30 mouse cellular contexts compared by ENCODE assay signal in the genomic region with DNA sequence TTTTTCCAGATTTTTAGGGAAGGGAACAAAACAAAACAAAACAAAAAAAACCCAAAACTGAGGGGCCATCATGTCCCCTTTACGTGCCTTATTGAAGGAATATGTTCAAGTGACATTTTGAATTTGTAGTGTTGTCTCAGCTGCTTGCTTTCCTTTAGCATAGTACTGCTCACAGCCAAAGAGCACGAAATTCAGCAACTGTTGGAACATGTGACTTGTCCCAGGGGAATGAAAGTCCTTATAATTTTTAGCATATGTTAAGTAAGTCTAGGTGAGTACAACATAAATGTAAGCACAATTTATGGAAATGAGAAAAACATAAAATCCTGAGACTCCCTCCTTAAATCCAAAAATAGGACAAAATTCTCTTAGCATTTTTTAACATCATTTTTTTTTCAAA.
DNase-seq lines count a peak whose midpoint lies in the region; ATAC-seq and TF ChIP-seq lines count a peak whose summit lies in the region.
"Had no signal": no experiment of that assay in that cellular context is flagged by ENCODE, and none has a peak within 500 bp of the region (broad histone marks: within the 10 kb centered on the region; RNA-seq: fewer than 3 reads in every experiment).

No protein-coding gene starts in this region.

- H3K9me3 ChIP-seq in limb, embryonic 14.5 days (ENCODE audit: control insufficient read depth, low read length), result no peaks in the 10 kb centered on the region
- no peaks in the 10 kb centered on the region for H3K9me3 ChIP-seq in limb, embryonic 10.5 days (replicated peaks)
- H3K9me3 ChIP-seq in embryonic facial prominence, embryonic 13.5 days, result no peaks in the 10 kb centered on the region
- H3K9me3 ChIP-seq: forebrain, embryonic 10.5 days; forebrain, embryonic 15.5 days; heart, embryonic 12.5 days; limb, embryonic 12.5 days; midbrain, embryonic 15.5 days; neural tube, embryonic 12.5 days had no signal

- no peak for TF ChIP-seq POLR2A in limb, embryonic 14.5 days (IDR thresholded peaks at IDR 0.05; ENCODE audit: borderline replicate concordance, extremely low read depth, insufficient read depth, insufficient read length)

- H3K36me3 ChIP-seq in limb, embryonic 14.5 days (ENCODE audit: control insufficient read depth, insufficient read depth, low read length), result no peaks in the 10 kb centered on the region
- no peaks in the 10 kb centered on the region for H3K36me3 ChIP-seq in limb, embryonic 10.5 days
- H3K36me3 ChIP-seq in embryonic facial prominence, embryonic 13.5 days, result no peaks in the 10 kb centered on the region
- H3K36me3 ChIP-seq: forebrain, embryonic 10.5 days; forebrain, embryonic 15.5 days; G1E; heart, embryonic 12.5 days; limb, embryonic 12.5 days; midbrain, embryonic 15.5 days; neural tube, embryonic 12.5 days had no signal

- 0 out of 2 replicates have a peak, but pooled peaks have one; percentile 45 for ATAC-seq in limb, embryonic 14.5 days (ENCODE audit: low FRiP score, low read depth)
- no peak for ATAC-seq in embryonic facial prominence, embryonic 13.5 days (ENCODE audit: insufficient number of reproducible peaks, insufficient read depth, low FRiP score, low TSS enrichment, low read depth)
- ATAC-seq: forebrain, embryonic 15.5 days; midbrain, embryonic 15.5 days; Patski had no signal

- no peak overlapping the region for H3K27ac ChIP-seq in limb, embryonic 14.5 days (replicated peaks; ENCODE audit: low read depth, low read length)
- no peak overlapping the region for H3K27ac ChIP-seq in limb, embryonic 10.5 days
- peak overlapping the region; percentile 72; the same call in 1 of the 2 replicates for H3K27ac ChIP-seq in embryonic facial prominence, embryonic 13.5 days
- H3K27ac ChIP-seq: forebrain, embryonic 10.5 days; forebrain, embryonic 15.5 days; heart, adult 2 months; hindbrain, embryonic 14.5 days; limb, embryonic 12.5 days; midbrain, embryonic 15.5 days; neural tube, embryonic 12.5 days had no signal

- H3K27me3 ChIP-seq in limb, embryonic 14.5 days (ENCODE audit: control insufficient read depth, insufficient read depth, low read length), result no peaks in the 10 kb centered on the region
- no peaks in the 10 kb centered on the region for H3K27me3 ChIP-seq in limb, embryonic 10.5 days (ENCODE audit: low read depth, poor library complexity, severe bottlenecking)
- no peaks in the 10 kb centered on the region for H3K27me3 ChIP-seq in embryonic facial prominence, embryonic 13.5 days
- H3K27me3 ChIP-seq: forebrain, embryonic 15.5 days; heart, embryonic 12.5 days; limb, embryonic 12.5 days; midbrain, embryonic 15.5 days; neural tube, embryonic 12.5 days had no signal

- no peak overlapping the region for H3K9ac ChIP-seq in limb, embryonic 14.5 days (ENCODE audit: low read depth, low read length, severe bottlenecking)
- no peak overlapping the region for H3K9ac ChIP-seq in embryonic facial prominence, embryonic 13.5 days
- H3K9ac ChIP-seq: forebrain, embryonic 15.5 days; heart, embryonic 12.5 days; hindbrain, embryonic 14.5 days; limb, embryonic 12.5 days; midbrain, embryonic 15.5 days; neural tube, embryonic 12.5 days had no signal

- H3K4me2 ChIP-seq in limb, embryonic 14.5 days (replicated peaks; ENCODE audit: low read depth, low read length, severe bottlenecking), result no peak overlapping the region
- H3K4me2 ChIP-seq in embryonic facial prominence, embryonic 13.5 days, result no peak overlapping the region
- H3K4me2 ChIP-seq: forebrain, embryonic 15.5 days; heart, embryonic 12.5 days; hindbrain, embryonic 14.5 days; limb, embryonic 12.5 days; liver, embryonic 11.5 days; midbrain, embryonic 15.5 days; neural tube, embryonic 12.5 days had no signal

- WGBS in limb, embryonic 14.5 days, result 38% methylated on average over 2 of the region's 2 CpGs
- WGBS in limb, embryonic 10.5 days, result 61% methylated on average over 2 of the region's 2 CpGs
- 17% methylated on average over 2 of the region's 2 CpGs for WGBS in embryonic facial prominence, embryonic 13.5 days

- peak; percentile 50 for DNase-seq in embryo, embryonic 10 days (ENCODE audit: low spot score)
- no peak for DNase-seq in embryo, embryonic 9.5 days (ENCODE audit: extremely low spot score)
- DNase-seq in limb, embryonic 14.5 days (ENCODE audit: low spot score), result peak; percentile 72
- DNase-seq in limb, embryonic 10.5 days (ENCODE audit: low spot score), result no peak
- peak; percentile 33 for DNase-seq in mesoderm, embryonic 11.5 days (ENCODE audit: low read depth, low spot score)
- DNase-seq in adrenal gland, adult 2 months, result no peak
- DNase-seq in spleen, postnatal 14 days (ENCODE audit: low spot score in 2 of 2), result no peak
- DNase-seq: adrenal gland, postnatal 14 days; cerebellum, adult 11-12 months; cerebellum, adult 9-11 months; heart, adult 2 months; heart, postnatal 4 days; kidney, adult 18-20 months; kidney, postnatal 10 days; layer of hippocampus, adult 9-11 months; lung, postnatal 4 days; right cerebral cortex, adult 18-20 months; right cerebral cortex, postnatal 4 days; thymus, adult 2 months had no signal

- H3K4me1 ChIP-seq in limb, embryonic 14.5 days (ENCODE audit: control insufficient read depth, insufficient read depth, low read length), result peaks cover 21% of the 10 kb centered on the region
- H3K4me1 ChIP-seq in limb, embryonic 10.5 days, result peaks cover 15% of the 10 kb centered on the region
- H3K4me1 ChIP-seq in embryonic facial prominence, embryonic 13.5 days, result peaks cover 25% of the 10 kb centered on the region
- H3K4me1 ChIP-seq: midbrain, embryonic 15.5 days; neural tube, embryonic 12.5 days had no signal

- no peak overlapping the region for H3K4me3 ChIP-seq in limb, embryonic 14.5 days (replicated peaks; ENCODE audit: low read length)
- H3K4me3 ChIP-seq in limb, embryonic 10.5 days, result no peak overlapping the region
- H3K4me3 ChIP-seq in embryonic facial prominence, embryonic 13.5 days, result no peak overlapping the region
- H3K4me3 ChIP-seq: forebrain, embryonic 10.5 days; forebrain, embryonic 15.5 days; heart, adult 2 months; heart, embryonic 12.5 days; limb, embryonic 12.5 days; midbrain, embryonic 15.5 days; neural tube, embryonic 12.5 days had no signal

Comparison
In these comparisons a context has a peak if more than half of its experiments do, and no peak if none do; other contexts are left out.
1. DNase-seq: peak in embryo, embryonic 10 days (single experiment), limb, embryonic 14.5 days (single experiment) and mesoderm, embryonic 11.5 days (single experiment); none in embryo, embryonic 9.5 days (single experiment), limb, embryonic 10.5 days (single experiment), adrenal gland, adult 2 months (single experiment) and spleen, postnatal 14 days (0 of 2).